Mouse (Mus musculus) cortical plate, adult 2 months (tissue): ENCODE measurements at regions not wholly inside any gene's neighbourhood (a gene's known extent, or its start where the extent isn't known, plus 50 kb on each side); places are given as distances from the start of the nearest gene placed in this dataset.

ENCODE experiments used
- CTCF ChIP-seq: fragments of 200-500 bp; IDR thresholded peaks from 2 replicates; pipeline ENCODE4 v1.5.1; 2011; ENCODE audit warnings: mild to moderate bottlenecking, control low read depth, low read length; ENCODE audit not compliant: insufficient read depth; ENCODE audit errors: extremely low read depth
- POLR2A ChIP-seq: fragments of 200-500 bp; IDR thresholded peaks from 2 replicates; pipeline ENCODE4 v1.6.1; 2011; ENCODE audit warnings: mild to moderate bottlenecking, low read length, control low read depth; ENCODE audit not compliant: insufficient read depth; ENCODE audit errors: extremely low read depth

DNA sequence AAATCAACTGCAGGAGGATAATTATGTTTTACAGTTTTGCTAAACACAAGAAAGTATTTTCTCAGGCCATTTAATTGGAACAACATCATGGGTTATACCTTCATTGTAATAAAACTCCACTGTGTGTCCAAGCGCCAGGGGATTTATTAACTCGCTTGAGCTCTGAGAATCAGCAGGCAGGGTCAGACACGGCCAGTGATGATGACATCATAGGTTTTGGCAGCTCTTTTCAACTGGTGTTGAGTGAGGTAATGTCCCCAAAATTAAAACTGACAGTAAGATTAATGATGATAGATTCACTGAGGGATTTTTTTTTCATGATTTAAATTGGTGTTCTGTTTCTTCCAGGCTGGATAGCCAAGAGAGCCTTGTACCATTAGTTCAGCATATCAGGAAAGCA is 576.7 kb upstream of the Clint1 start:
- TF ChIP-seq CTCF, result no peak
- no peak for TF ChIP-seq POLR2A
